Mouse (Mus musculus) CD4-positive helper T cell, adult 2 months (primary cell): ENCODE measurements at regions not wholly inside any gene's neighbourhood (a gene's known extent, or its start where the extent isn't known, plus 50 kb on each side); places are given as distances from the start of the nearest gene placed in this dataset.
A peak's percentile ranks its signal among the peaks of the same experiment; 100 is the strongest.

Experiments
- DNase-seq: peaks from one replicate; pipeline ENCODE4 v3.0.0-alpha.2; 2012; ENCODE audit warnings: low read depth, missing footprints, low spot score

DNA sequence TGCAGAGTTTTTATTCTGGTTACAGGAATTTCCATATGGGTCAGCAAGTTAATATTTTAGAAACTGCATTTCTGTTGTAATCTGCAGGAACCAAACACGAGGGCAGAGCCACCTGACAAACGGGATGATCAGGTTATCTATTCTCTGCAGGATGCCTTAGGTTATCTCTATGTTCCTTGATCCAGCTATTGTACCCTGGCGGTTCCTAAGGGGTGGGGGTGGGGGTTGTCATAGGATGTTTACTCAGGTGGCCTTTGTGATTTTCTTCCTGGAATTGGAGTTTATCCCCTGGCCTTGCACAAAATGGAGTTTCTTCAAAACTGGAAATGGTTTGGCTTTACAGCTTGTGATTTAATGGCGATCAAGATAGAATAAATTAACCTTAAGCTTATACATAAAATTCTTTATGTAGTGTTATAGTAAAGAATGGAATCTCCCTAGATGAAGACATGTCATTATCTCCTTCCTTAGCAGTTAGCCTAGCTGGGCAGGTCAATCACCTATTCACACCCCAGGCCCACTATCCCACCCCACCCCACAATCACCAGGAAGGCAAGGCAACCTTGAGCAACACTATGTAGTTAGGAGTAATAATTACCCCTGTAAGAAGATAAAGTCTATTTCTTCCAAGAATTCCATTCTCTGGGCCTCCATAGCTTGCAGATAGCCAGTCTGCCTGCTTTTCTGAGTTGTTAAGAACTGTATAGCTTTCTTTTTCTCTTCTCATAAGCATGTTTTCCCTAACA lies 192.3 kb upstream of the B430218F22Rik start:
- no peak for DNase-seq

DNA sequence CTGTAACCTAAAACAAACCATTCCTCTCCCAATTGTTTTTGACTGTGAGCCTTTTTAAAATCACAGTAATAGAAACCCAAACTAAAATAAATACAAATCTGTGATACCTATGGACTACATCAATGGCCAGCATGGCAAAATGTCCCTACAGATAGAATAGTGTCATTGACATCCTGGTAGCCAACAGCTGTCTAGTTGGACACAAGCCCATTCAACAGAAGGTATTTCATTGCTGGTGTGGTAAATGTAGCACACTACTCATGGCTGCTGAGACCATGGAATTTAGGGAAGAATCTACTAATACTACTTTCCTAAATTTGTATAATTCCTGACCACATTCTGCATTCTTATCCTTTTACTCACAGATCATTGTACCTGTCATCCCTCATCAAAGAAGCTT lies 178.3 kb upstream of the B430218F22Rik start:
- DNase-seq = no peak

DNA sequence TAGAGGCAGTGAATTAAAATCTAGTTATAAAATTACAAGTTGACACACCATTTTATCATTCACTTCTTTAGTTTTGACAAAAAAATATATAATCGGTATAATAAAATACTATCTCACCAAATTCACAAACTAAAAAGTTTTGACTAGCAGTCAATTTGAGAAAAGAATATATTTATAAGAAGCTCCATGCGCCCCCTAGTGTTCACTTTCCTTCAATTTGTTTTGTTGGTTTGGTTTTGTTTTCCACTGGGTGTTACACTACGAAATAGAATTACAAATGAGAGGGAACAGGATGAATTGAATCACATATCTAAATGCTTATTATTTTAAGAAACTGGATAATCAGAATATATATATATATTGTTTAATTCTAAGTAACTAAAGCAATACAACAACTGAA lies 159.1 kb upstream of the B430218F22Rik start:
- DNase-seq = peak; percentile 6

DNA sequence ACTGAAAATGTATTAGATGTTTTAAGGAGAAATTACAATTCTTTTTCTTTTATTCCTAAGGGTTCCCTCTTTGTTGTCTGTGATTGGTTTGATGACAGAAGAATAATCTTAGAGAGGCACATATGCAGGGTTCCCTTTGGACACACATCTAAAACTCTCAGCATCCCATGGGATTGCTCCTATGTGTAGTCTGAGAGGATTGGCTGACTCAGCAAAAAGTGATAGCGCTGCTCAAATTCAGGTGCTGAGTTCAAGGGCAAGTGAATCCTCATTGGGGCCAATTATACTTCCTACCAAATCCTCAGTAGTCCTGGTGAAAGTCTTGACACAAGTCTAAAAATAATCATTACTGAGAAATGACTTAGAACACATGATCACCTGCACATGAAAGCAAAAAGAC lies 148.5 kb upstream of the B430218F22Rik start:
- no peak for DNase-seq

DNA sequence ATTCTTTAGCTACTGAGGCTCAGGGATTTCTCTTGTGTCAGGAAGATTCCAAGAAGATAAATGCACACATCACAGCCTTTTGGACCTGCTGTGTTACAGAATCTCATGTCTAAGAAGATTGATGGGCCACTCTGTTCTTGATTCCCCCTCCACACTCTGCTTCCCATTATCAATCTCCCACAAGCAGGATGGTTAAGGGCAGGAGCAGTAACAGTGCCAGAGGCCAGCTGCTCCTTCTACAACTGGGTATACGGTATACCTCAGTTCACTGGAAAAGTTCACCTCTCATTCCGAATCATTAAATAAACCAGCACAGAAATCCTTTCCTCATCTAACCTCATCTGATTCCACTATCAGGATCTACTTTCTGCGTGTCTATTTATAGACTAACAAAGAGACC lies 141.8 kb upstream of the B430218F22Rik start:
- DNase-seq = no peak

DNA sequence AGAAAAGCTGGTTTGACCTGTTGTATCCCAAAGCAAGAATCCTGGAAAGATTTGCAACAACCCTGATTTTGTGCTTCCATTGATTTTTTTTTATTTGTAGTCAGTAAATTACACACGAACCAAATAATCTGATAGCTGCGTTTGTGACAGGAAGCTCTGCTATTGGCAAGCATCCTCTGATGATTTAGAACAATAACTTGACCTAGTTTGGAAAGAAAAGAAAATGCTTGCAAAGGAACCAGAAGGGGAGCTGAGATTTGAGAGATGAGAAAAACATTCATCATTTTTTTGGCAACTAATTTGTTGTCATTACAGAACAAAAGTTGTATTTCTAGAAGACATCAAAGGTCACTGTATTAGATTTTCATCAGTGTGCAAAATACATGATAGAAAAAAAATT lies 140.9 kb upstream of the B430218F22Rik start:
- no peak for DNase-seq

DNA sequence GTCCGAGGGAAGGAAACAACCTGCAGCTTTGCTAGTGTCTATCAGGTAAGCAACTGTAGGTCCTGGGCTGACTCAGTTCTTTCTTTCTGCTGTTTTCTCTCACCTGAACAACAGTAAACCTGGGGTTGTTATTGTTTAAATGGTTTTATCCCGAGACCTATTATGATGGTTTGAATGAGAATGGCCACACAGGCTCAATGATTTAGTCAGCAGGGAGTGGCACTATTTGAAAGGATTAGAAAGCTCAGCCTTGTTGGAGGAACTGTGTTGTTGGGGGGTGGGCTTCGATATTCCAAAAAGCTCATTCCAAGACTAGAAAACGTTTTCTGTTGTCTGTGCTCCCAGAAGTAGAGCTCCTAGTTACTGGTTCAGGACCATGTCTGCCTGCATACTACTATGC lies 126.8 kb upstream of the B430218F22Rik start:
- DNase-seq = no peak

DNA sequence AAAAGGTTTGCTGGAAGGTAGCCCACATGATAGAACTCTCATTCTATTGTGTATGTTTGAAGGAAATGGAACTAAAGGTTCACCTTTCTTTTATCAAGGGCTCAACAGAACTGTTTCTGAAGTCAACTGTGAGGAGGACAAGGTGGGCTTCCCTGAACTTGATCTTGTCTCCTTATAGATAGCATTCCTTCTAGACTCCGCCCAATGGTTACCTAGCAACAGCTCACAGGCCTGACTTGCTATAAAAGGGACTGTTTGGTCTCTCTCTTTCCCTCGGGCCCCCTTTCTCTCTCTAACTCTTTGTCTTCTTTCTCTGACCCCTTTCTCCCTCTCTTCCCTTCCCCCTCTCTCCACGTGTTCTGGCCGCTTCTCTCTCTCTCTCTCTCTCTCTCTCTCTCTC lies 123.5 kb upstream of the B430218F22Rik start:
- DNase-seq = no peak

DNA sequence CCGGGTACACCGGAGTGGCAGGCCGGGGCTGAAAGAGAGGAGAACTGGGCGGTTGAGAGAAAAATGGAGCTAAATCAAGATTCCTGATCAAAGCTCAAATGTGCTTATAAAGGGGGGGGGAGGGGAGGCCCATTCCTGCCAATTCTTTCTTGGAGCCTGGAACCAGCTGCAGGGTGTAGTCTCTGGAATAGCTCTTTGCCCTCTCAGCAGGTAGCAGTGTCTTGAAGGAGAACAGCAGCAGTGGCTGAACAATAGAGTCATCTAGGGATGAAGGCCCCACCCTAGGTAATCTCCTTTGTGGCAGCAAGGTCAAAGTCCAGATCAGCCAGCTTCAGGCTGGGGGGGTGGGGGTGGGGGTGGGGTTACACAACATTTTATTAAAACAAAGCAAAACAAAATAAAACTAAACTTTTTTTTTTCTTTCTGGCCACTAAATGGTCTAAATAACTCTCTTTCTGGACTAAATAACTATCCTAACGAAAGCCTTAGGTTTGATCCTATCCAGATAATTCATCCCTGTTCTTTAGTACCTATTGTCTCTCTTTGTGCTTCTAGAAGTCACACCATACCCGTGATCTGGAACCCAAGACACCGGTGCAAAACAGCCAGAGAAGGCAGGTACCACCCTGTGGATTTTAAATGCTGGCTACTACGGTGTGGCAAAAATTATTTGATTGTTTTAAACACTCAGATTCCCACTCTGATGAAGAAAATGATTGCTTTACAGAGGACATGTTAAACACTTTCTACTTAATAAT lies 120.5 kb upstream of the B430218F22Rik start:
- no peak for DNase-seq

DNA sequence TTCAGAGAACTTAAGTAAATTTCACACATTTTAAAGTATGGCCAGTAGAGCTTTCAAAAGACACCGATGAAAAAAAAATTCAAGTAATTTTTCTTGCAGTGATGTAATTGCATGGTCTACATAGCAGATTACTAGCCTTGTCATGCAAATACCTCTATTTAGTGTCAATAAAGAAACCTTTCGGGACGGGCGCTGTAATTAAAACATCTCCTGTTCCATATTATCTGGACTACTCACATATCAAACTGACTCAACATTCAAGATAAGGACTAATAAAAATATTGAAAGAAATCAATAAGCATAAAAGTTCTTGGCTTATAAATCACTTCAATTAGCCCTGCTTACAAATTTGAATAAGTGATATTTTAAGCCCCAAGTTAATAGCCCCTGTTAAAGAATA lies 113.5 kb upstream of the B430218F22Rik start:
- no peak for DNase-seq

DNA sequence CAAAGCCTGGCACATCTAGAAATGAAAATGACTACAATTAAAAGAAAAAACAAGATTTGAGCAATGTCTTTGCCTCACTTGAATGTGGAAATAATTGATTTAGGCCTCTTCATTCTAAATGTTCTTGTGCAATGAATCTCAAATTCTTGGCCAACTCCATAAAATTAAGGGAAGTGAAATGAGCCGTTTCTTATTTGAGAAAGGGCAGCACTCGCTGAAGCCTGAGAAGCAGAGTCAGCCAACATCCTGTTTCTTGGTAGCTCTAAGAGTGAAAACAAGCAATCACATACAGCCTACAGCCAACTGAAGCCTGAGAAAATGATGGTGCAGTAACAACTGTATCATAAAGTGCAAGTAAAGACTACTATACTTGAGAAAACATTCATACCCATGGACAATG lies 105.5 kb upstream of the B430218F22Rik start:
- no peak for DNase-seq

DNA sequence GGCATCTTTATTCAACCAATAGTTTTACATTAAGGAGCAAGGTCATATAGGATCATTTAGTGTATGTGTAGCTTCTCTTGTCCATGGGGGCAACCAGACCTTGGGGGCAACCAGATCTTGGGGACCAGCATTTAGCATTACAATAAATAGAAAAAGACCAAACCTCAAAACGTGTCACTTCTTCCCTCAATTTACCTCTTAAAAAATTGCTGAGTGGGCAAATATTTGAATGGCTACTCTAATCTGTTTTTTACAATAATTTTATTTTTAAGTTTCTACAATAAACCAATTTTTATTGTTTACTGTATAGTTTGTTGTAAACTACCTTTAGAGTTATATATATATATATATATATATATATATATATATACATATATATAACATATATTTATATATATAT lies 92.7 kb upstream of the B430218F22Rik start:
- no peak for DNase-seq

DNA sequence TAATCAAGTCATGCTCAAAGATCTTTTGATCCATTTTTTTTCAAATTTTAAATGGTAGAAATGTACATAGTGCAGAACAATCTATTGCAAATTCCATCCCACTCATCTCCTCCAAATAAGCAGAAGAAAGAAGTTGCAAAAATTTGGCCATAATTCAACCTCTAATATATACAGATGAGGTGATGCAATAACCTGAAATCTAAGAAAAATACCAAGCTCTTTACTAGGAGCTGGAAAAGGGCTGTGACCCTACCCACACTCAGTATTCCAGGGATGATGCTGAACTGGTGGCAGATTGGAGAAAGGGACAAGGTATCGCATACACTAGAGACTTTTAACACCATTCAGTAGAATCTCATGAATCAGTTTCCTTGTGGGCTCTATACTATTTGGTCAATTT lies 76.3 kb upstream of the B430218F22Rik start:
- DNase-seq = no peak

DNA sequence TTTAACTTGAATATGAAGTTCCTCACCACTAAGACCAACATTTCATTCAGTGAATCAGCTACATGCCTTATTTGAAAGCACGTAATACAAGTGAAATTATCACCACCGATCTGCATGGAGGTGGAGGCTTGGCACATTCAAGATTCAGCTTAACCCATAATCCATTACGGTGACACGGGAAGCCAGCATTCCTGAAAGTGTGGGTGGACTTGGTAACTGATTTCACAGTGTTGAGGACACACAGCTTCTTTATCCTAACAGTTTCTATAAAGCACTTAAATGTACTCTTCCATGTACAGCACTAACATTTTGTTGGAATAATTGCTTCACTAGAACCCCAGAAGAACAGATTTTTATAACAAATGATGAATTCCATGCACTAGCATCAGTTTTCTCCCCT lies 72.8 kb upstream of the B430218F22Rik start:
- DNase-seq = no peak
